Mouse (Mus musculus): ENCODE data around the gene Acss1. TPM values are rescaled to one million over a fixed set of nuclear protein-coding genes. Genes with fewer than 3 reads are reported as not detected.

Acss1 gene
- polyA plus RNA-seq, 1 experiment, result not detected

DNA sequence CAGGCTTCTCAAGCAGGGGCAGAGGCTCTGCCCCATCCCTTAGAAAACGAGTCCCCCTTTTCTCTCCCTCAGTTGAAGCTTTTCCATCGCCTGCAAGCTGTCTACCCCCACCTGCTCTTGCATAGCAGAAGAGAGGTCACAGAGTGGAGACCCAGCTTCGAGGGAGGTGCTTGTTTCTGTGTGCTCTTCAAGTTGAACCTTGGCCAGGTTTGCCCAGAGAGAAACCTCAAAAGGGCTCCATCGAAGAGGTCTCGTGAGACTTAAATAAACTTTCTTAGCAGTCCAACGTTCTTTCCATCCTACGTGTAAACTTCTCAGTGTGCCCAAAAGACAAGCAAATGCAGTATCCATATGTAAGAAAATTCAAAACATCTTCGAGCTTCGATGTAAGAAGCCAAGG, 16.9 kb downstream of the Acss1 start:
- Histone ChIP-seq H3K4me3 (ENCODE audit: insufficient read depth, poor library complexity, severe bottlenecking) (no peak overlapping the region), H3K79me3 (ENCODE audit: low read depth) (no peaks in the 10 kb centered on the region), H3K27me3 (ENCODE audit: control insufficient read depth, insufficient read depth, insufficient read length) (no peaks in the 10 kb centered on the region), H3ac (ENCODE audit: control insufficient read depth, insufficient read length, low read depth) (no peak overlapping the region), H3K79me2 (ENCODE audit: control insufficient read depth, insufficient read depth) (no peaks in the 10 kb centered on the region), H3K36me3 (ENCODE audit: control insufficient read depth, insufficient read depth) (no peaks in the 10 kb centered on the region)
- TF ChIP-seq MYOD1 (IDR thresholded peaks at IDR 0.05; ENCODE audit: control insufficient read depth, insufficient read length, low read depth), result no peak
- TF ChIP-seq MAX (IDR thresholded peaks at IDR 0.05), result no peak
- no peak for TF ChIP-seq USF1 (IDR thresholded peaks at IDR 0.05; ENCODE audit: low read depth)
- no peak for TF ChIP-seq FOSL1 (IDR thresholded peaks at IDR 0.05; ENCODE audit: insufficient read depth, low read length, poor library complexity, severe bottlenecking)
- no peak for TF ChIP-seq CEBPB (IDR thresholded peaks at IDR 0.05; ENCODE audit: low read depth)
- TF ChIP-seq CTCF (IDR thresholded peaks at IDR 0.05; ENCODE audit: control insufficient read depth, insufficient read depth, insufficient read length), result no peak
- TF ChIP-seq MYOG (IDR thresholded peaks at IDR 0.05; ENCODE audit: control insufficient read depth, extremely low read depth, insufficient read length), result no peak

DNA sequence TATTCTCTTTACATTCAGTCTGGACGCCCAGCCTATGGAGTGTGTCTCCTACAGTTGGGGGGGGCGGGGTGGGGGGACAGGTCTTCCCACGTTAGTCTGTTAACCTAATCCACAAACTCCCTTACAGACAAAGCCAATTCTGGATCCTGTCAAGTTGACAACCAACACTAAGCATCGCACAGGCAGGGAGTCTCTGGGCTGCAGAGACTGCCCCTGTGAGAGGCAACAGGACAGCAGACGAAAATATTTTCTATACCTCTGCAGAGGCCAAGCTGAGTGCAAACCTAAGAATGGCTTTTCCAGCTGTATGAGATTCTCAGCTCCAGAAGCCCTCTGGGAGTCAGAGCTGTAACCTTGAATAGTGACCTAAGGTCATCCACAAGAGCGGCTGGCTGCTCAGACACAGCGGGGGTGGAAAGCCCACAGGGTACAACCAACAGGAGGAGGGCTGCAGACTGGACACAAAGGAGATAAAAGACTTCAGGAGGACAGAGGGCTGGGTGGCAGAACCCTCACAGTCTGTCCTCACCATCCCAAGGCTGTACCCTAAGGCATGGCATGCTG, 17.7 kb downstream of the Acss1 start:
- Histone ChIP-seq H3K27me3 (ENCODE audit: control insufficient read depth, insufficient read depth, insufficient read length) (no peaks in the 10 kb centered on the region), H3ac (ENCODE audit: control insufficient read depth, insufficient read length, low read depth) (no peak overlapping the region), H3K79me2 (ENCODE audit: control insufficient read depth, insufficient read depth) (no peaks in the 10 kb centered on the region), H3K4me3 (ENCODE audit: insufficient read depth, poor library complexity, severe bottlenecking) (no peak overlapping the region), H3K36me3 (ENCODE audit: control insufficient read depth, insufficient read depth) (no peaks in the 10 kb centered on the region), H3K79me3 (ENCODE audit: low read depth) (no peaks in the 10 kb centered on the region)
- TF ChIP-seq FOSL1 (IDR thresholded peaks at IDR 0.05; ENCODE audit: insufficient read depth, low read length, poor library complexity, severe bottlenecking), result no peak
- TF ChIP-seq CEBPB (IDR thresholded peaks at IDR 0.05; ENCODE audit: low read depth), result no peak
- TF ChIP-seq MAX (IDR thresholded peaks at IDR 0.05), result no peak
- TF ChIP-seq CTCF (IDR thresholded peaks at IDR 0.05; ENCODE audit: control insufficient read depth, insufficient read depth, insufficient read length), result no peak
- no peak for TF ChIP-seq USF1 (IDR thresholded peaks at IDR 0.05; ENCODE audit: low read depth)
- TF ChIP-seq MYOD1 (IDR thresholded peaks at IDR 0.05; ENCODE audit: control insufficient read depth, insufficient read length, low read depth), result no peak
- TF ChIP-seq MYOG (IDR thresholded peaks at IDR 0.05; ENCODE audit: control insufficient read depth, extremely low read depth, insufficient read length), result no peak

DNA sequence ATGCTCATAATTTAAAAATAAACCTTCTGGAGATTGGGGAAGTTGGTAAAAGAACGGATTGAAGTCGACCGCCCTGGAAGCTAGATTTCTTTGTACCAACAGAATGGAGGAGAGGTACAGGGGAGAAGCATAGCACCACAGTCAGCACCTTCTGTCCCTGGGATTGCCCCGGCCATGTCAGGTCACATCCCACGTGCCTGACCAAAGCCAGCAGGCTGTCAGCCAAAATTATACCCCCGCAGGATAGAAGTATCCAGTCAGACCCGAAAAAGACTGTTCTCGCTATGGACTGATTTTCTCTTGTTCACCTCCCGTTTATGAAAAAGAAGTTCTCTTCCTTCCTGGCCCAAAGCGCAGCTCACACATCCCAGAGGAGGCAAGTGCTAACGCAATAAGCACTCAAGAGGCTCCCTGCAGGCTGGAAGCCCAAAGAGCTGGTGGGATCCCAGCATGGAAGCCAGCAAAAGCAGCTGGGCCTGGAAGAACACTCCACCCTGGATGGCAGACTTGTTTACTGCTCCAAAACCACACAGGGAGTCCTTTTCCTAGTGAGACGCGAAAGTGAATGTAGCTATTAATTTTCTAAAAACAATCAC, 19.9 kb downstream of the Acss1 start:
- Histone ChIP-seq H3K79me2 (ENCODE audit: control insufficient read depth, insufficient read depth) (no peaks in the 10 kb centered on the region), H3K27me3 (ENCODE audit: control insufficient read depth, insufficient read depth, insufficient read length) (no peaks in the 10 kb centered on the region), H3ac (ENCODE audit: control insufficient read depth, insufficient read length, low read depth) (no peak overlapping the region), H3K36me3 (ENCODE audit: control insufficient read depth, insufficient read depth) (no peaks in the 10 kb centered on the region), H3K4me3 (ENCODE audit: insufficient read depth, poor library complexity, severe bottlenecking) (no peak overlapping the region), H3K79me3 (ENCODE audit: low read depth) (no peaks in the 10 kb centered on the region)
- TF ChIP-seq MYOG (IDR thresholded peaks at IDR 0.05; ENCODE audit: control insufficient read depth, extremely low read depth, insufficient read length), result no peak
- TF ChIP-seq FOSL1 (IDR thresholded peaks at IDR 0.05; ENCODE audit: insufficient read depth, low read length, poor library complexity, severe bottlenecking), result no peak

DNA sequence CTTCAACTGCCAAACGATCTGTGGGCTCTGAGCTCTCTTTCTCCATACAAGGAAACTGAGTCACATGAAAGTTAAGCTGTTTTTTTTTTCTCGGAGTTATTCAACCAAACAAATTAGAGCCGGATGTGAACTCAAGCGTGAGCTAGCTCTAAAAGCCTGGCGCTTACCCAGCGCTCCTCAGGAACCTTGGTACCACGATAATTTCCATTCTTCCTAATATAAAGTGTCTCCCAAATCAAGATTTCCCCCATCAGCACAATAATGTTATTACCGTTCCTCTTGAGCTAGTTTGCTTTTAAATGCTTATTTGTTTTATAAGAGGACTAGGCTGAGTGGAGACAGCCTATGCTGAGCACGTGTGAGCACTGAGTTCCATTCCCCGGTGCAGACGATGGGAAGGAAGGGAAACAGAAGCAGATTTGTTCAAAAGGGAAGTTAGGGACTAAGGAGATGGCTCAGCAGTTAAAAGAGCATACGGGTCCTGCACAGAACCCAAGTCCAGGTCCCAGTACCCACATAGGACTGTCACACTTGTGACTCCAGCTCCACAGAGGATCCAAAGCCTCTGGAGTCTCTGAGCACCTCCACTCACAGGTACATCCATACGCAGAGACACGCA, 20.5 kb downstream of the Acss1 start:
- H3K4me3 ChIP-seq (ENCODE audit: insufficient read depth, poor library complexity, severe bottlenecking), result no peak overlapping the region
- TF ChIP-seq CEBPB (IDR thresholded peaks at IDR 0.05; ENCODE audit: low read depth) (no peak), USF1 (IDR thresholded peaks at IDR 0.05; ENCODE audit: low read depth) (no peak), CTCF (IDR thresholded peaks at IDR 0.05; ENCODE audit: control insufficient read depth, insufficient read depth, insufficient read length) (no peak), MYOG (IDR thresholded peaks at IDR 0.05; ENCODE audit: control insufficient read depth, extremely low read depth, insufficient read length) (no peak), MYOD1 (IDR thresholded peaks at IDR 0.05; ENCODE audit: control insufficient read depth, insufficient read length, low read depth) (no peak), FOSL1 (IDR thresholded peaks at IDR 0.05; ENCODE audit: insufficient read depth, low read length, poor library complexity, severe bottlenecking) (no peak), MAX (IDR thresholded peaks at IDR 0.05) (no peak)
- H3ac ChIP-seq (ENCODE audit: control insufficient read depth, insufficient read length, low read depth), result no peak overlapping the region
- no peaks in the 10 kb centered on the region for H3K79me3 ChIP-seq (ENCODE audit: low read depth)
- no peaks in the 10 kb centered on the region for H3K79me2 ChIP-seq (ENCODE audit: control insufficient read depth, insufficient read depth)
- H3K27me3 ChIP-seq (ENCODE audit: control insufficient read depth, insufficient read depth, insufficient read length), result no peaks in the 10 kb centered on the region
- no peaks in the 10 kb centered on the region for H3K36me3 ChIP-seq (ENCODE audit: control insufficient read depth, insufficient read depth)

DNA sequence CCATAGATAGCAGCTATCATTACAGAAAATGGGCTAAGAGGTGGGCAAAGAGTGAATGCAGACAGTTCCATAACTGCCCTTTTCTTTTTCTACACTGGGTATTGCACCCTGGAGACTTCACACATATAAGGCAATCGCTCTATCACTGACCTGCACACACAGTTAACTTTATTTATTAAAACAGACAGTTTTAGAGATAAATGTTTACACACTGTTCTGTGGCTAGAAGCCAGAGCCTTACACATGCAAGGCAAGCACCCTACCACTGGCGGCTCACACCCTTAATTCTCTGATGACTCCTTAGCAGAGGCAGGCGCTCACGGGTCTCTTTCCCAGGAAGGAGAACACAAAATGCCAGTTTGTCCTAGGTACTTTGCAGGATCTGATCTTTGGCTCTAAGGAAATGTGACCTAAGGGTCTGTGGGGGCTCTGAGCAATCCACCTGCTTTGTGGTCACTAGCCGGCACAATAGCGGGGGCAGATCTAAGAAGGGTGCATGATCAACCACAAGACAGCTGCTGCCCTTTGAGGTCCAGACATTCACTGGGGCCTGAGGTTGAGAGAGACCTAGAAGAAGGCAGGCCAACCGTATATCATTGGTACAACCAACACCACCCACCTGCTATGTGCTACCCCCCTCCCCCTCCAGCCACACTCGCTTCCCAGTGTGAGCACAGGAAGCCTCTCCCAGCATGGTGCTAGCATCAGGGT, 21.7 kb downstream of the Acss1 start:
- H3ac ChIP-seq (ENCODE audit: control insufficient read depth, insufficient read length, low read depth), result no peak overlapping the region
- TF ChIP-seq MYOD1 (IDR thresholded peaks at IDR 0.05; ENCODE audit: control insufficient read depth, insufficient read length, low read depth) (no peak), MAX (IDR thresholded peaks at IDR 0.05) (no peak), CEBPB (IDR thresholded peaks at IDR 0.05; ENCODE audit: low read depth) (no peak), CTCF (IDR thresholded peaks at IDR 0.05; ENCODE audit: control insufficient read depth, insufficient read depth, insufficient read length) (no peak), MYOG (IDR thresholded peaks at IDR 0.05; ENCODE audit: control insufficient read depth, extremely low read depth, insufficient read length) (no peak), USF1 (IDR thresholded peaks at IDR 0.05; ENCODE audit: low read depth) (no peak), FOSL1 (IDR thresholded peaks at IDR 0.05; ENCODE audit: insufficient read depth, low read length, poor library complexity, severe bottlenecking) (no peak)
- no peaks in the 10 kb centered on the region for H3K79me3 ChIP-seq (ENCODE audit: low read depth)
- no peaks in the 10 kb centered on the region for H3K79me2 ChIP-seq (ENCODE audit: control insufficient read depth, insufficient read depth)
- H3K36me3 ChIP-seq (ENCODE audit: control insufficient read depth, insufficient read depth), result no peaks in the 10 kb centered on the region
- H3K4me3 ChIP-seq (ENCODE audit: insufficient read depth, poor library complexity, severe bottlenecking), result no peak overlapping the region
- H3K27me3 ChIP-seq (ENCODE audit: control insufficient read depth, insufficient read depth, insufficient read length), result no peaks in the 10 kb centered on the region
